Mouse (Mus musculus) neural tube, embryonic 13.5 days (tissue): ENCODE measurements around the gene Pgap3. TPM values are rescaled to one million over a fixed set of nuclear protein-coding genes. Genes with fewer than 3 reads are reported as not detected.

ENCODE experiments used
- ATAC-seq: fragments of 200-750 bp; cut with Nextera tagmentation; 2 replicates; pipeline ENCODE4 v1.8.0; 2017; ENCODE audit warnings: low read depth, mild to moderate bottlenecking, moderate TSS enrichment, moderate library complexity
- H3K27ac ChIP-seq: fragments of 300-500 bp; sonication (generic); replicated peaks from 2 replicates; pipeline ENCODE4 v1.5.1; 2015; ENCODE audit warnings: moderate library complexity, mild to moderate bottlenecking, inconsistent platforms
- H3K27me3 ChIP-seq: fragments of 300-500 bp; sonication (generic); 2 replicates; pipeline ENCODE4 v1.6.1; 2015; ENCODE audit warnings: mild to moderate bottlenecking, inconsistent platforms
- H3K36me3 ChIP-seq: fragments of 300-500 bp; sonication (generic); 2 replicates; pipeline ENCODE4 v1.6.1; 2015; ENCODE audit warnings: mild to moderate bottlenecking, inconsistent platforms
- H3K4me1 ChIP-seq: fragments of 300-500 bp; sonication (generic); replicated peaks from 2 replicates; pipeline ENCODE4 v1.6.1; 2015; ENCODE audit warnings: inconsistent platforms
- H3K4me2 ChIP-seq: fragments of 300-500 bp; sonication (generic); 2 replicates; pipeline ENCODE4 v1.6.1; 2015; ENCODE audit warnings: inconsistent platforms, mild to moderate bottlenecking, moderate library complexity
- H3K4me3 ChIP-seq: fragments of 300-500 bp; sonication (generic); 2 replicates; pipeline ENCODE4 v1.5.1; 2015; ENCODE audit warnings: mild to moderate bottlenecking, inconsistent platforms
- H3K9ac ChIP-seq: fragments of 300-500 bp; sonication (generic); 2 replicates; pipeline ENCODE4 v1.6.1; 2015; ENCODE audit warnings: moderate library complexity, mild to moderate bottlenecking, inconsistent platforms
- H3K9me3 ChIP-seq: fragments of 300-500 bp; sonication (generic); 2 replicates; pipeline ENCODE4 v1.6.1; 2016; ENCODE audit warnings: inconsistent platforms
- WGBS: fragments of 180-500 bp; shearing (Covaris S2); methylation state at CpG from one replicate; pipeline ENCODE4 v1.1.7; 2015; 5-methylcytosine and 5-hydroxymethylcytosine counted together
- polyA plus RNA-seq: library from polyadenylated mRNA; unstranded; fragments of >200 nt; fragmentation: Nextera tagmentation; extraction: Ambion mirVana; gene quantifications from 2 replicates; pipeline ENCODE4 v1.2.1, GENCODE M21; 2015

Gene Pgap3
- polyA plus RNA-seq: 7.4 and 8.7 TPM in 2 replicates

GRCm38 (mm10) chr11:98400161-98400726 is at the start of gene Pgap3:
TSS of gene Pgap3 (minus strand) at chr11:98400490.
- Histone ChIP-seq H3K9ac (peak within 1 kb of the TSS; percentile 80), H3K9me3 (no peaks in the 10 kb centered on the region)
- under 1% methylated on average over 40 of the region's 40 CpGs for WGBS

DNA sequence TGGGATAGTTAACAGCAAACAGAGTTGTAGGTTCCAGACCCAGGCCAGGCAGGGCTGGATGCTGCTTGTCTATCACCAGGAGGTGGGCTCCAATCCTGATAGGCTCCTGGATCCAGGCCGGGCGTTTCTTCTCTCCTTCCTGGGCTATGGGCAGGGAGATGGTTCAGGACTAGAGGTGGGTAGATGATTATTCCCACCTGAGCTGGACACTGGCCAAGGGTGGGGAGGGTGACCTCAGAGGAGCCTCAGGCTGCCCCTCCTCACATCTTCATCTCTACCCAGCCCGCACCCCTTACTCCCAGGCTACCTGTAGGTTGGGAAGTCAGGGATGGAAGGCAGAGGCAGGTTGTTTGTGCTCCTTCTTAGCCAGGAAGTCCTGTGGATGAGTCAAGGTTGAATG is 49.1 kb upstream of the Pgap3 start:
- Histone ChIP-seq H3K9me3 (no peaks in the 10 kb centered on the region), H3K36me3 (no peaks in the 10 kb centered on the region), H3K4me3 (no peak overlapping the region), H3K27ac (no peak overlapping the region), H3K4me2 (no peak overlapping the region), H3K4me1 (peaks cover 14% of the 10 kb centered on the region; the same call in 1 of the 2 replicates), H3K9ac (no peak overlapping the region), H3K27me3 (peaks cover 47% of the 10 kb centered on the region)
- 82% methylated on average over 3 of the region's 3 CpGs for WGBS
- no peak for ATAC-seq

More at GRCm38 (mm10) chr11:98400161-98400726, at the start of gene Pgap3:
- Histone ChIP-seq H3K4me1 (peaks cover 17% of the 10 kb centered on the region), H3K27me3 (peaks cover 14% of the 10 kb centered on the region), H3K4me3 (peak within 1 kb of the TSS; percentile 63), H3K4me2 (peak within 1 kb of the TSS; percentile 74), H3K27ac (peak within 1 kb of the TSS; percentile 98), H3K36me3 (no peaks in the 10 kb centered on the region; the same call in 1 of the 2 replicates)
- ATAC-seq: peak; percentile 94

DNA sequence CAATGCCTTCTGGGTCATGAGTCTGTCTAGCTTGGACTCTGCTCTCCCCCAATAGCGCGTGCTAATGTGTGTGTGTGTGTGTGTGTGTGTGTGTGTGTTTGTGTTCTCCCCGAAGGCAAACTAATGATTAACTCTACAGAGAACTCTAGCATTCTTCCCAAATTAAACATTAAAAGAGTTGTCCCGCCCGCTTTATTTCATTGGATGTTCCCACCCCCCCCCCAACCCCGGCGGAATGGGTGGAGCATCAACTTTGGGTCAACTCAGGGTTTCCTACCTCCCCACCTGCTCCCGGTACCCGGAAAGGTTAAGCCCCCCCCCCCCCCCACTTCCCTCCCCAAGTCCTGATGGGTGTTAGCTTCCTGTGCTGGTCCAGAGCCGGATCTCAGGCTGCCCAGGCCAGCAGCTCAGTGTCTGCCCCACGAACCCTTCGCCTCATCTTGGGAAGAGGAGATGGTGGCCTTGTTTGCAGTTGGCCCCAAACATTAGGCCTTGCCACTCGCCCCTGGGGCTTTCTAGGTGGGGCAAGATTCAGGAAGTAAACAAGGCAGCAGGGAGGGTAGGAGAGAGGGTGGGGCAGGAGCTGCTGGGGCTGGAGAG is 48.0 kb upstream of the Pgap3 start:
- 34% methylated on average over 13 of the region's 13 CpGs for WGBS
- H3K4me2 ChIP-seq: no peak overlapping the region
- no peak overlapping the region for H3K4me3 ChIP-seq
- no peaks in the 10 kb centered on the region for H3K9me3 ChIP-seq
- no peak overlapping the region for H3K27ac ChIP-seq
- no peaks in the 10 kb centered on the region for H3K36me3 ChIP-seq
- peaks cover 47% of the 10 kb centered on the region for H3K27me3 ChIP-seq
- no peak for ATAC-seq
- H3K9ac ChIP-seq: no peak overlapping the region
- H3K4me1 ChIP-seq: peaks cover 14% of the 10 kb centered on the region; the same call in 1 of the 2 replicates

- Histone ChIP-seq H3K4me3 (no peak overlapping the region), H3K27me3 (peaks cover 47% of the 10 kb centered on the region), H3K9me3 (no peaks in the 10 kb centered on the region), H3K36me3 (no peaks in the 10 kb centered on the region), H3K4me2 (peak overlapping the region; percentile 8; the same call in 1 of the 2 replicates), H3K9ac (0 out of 2 replicates have a peak overlapping the region, but pooled peaks have one; percentile 18), H3K4me1 (peaks cover 14% of the 10 kb centered on the region; the same call in 1 of the 2 replicates), H3K27ac (no peak overlapping the region)
- no peak for ATAC-seq
- 25% methylated on average over 7 of the region's 7 CpGs for WGBS
Observed at GRCm38 (mm10) chr11:98447475-98447834, 47.2 kb upstream of the Pgap3 start.

GRCm38 (mm10) chr11:98446562-98447474 is 46.5 kb upstream of the Pgap3 start:
- no peak for ATAC-seq
- Histone ChIP-seq H3K4me3 (no peak overlapping the region), H3K27me3 (peaks cover 47% of the 10 kb centered on the region), H3K4me2 (peak overlapping the region; percentile 8; the same call in 1 of the 2 replicates), H3K4me1 (peaks cover 14% of the 10 kb centered on the region; the same call in 1 of the 2 replicates), H3K36me3 (no peaks in the 10 kb centered on the region), H3K9me3 (no peaks in the 10 kb centered on the region), H3K9ac (0 out of 2 replicates have a peak overlapping the region, but pooled peaks have one; percentile 18), H3K27ac (no peak overlapping the region)
- 3% methylated on average over 33 of the region's 33 CpGs for WGBS

- Histone ChIP-seq H3K27me3 (peaks cover 47% of the 10 kb centered on the region), H3K9me3 (no peaks in the 10 kb centered on the region), H3K9ac (0 out of 2 replicates have a peak within 1 kb of the TSS, but pooled peaks have one; percentile 18), H3K4me1 (peaks cover 14% of the 10 kb centered on the region; the same call in 1 of the 2 replicates), H3K36me3 (no peaks in the 10 kb centered on the region), H3K4me3 (no peak within 1 kb of the TSS), H3K4me2 (peak within 1 kb of the TSS; percentile 8; the same call in 1 of the 2 replicates), H3K27ac (no peak within 1 kb of the TSS)
- ATAC-seq: no peak
- WGBS: 19% methylated on average over 5 of the region's 5 CpGs
Observed at GRCm38 (mm10) chr11:98446213-98446561, 45.9 kb upstream of the Pgap3 start, which contains the start of gene Grb7. TSS of gene Grb7 (plus strand) at chr11:98446394.

- WGBS: 74% methylated on average over 4 of the region's 4 CpGs
- ATAC-seq: no peak
Observed at GRCm38 (mm10) chr11:98445679-98446078, 45.4 kb upstream of the Pgap3 start.

GRCm38 (mm10) chr11:98445238-98445637 is 44.9 kb upstream of the Pgap3 start:
- 55% methylated on average over 1 of the region's 1 CpGs for WGBS
- peaks cover 14% of the 10 kb centered on the region; the same call in 1 of the 2 replicates for H3K4me1 ChIP-seq
- no peak overlapping the region for H3K4me2 ChIP-seq
- H3K36me3 ChIP-seq: no peaks in the 10 kb centered on the region
- H3K9me3 ChIP-seq: no peaks in the 10 kb centered on the region
- peaks cover 47% of the 10 kb centered on the region for H3K27me3 ChIP-seq
- no peak for ATAC-seq
- H3K9ac ChIP-seq: no peak overlapping the region
- no peak overlapping the region for H3K27ac ChIP-seq
- H3K4me3 ChIP-seq: no peak overlapping the region

More at GRCm38 (mm10) chr11:98445679-98446078, 45.4 kb upstream of the Pgap3 start:
- H3K9ac ChIP-seq: no peak overlapping the region
- no peak overlapping the region for H3K27ac ChIP-seq
- no peaks in the 10 kb centered on the region for H3K36me3 ChIP-seq
- H3K4me2 ChIP-seq: no peak overlapping the region
- H3K27me3 ChIP-seq: peaks cover 47% of the 10 kb centered on the region
- no peak overlapping the region for H3K4me3 ChIP-seq
- peaks cover 14% of the 10 kb centered on the region; the same call in 1 of the 2 replicates for H3K4me1 ChIP-seq
- H3K9me3 ChIP-seq: no peaks in the 10 kb centered on the region

DNA sequence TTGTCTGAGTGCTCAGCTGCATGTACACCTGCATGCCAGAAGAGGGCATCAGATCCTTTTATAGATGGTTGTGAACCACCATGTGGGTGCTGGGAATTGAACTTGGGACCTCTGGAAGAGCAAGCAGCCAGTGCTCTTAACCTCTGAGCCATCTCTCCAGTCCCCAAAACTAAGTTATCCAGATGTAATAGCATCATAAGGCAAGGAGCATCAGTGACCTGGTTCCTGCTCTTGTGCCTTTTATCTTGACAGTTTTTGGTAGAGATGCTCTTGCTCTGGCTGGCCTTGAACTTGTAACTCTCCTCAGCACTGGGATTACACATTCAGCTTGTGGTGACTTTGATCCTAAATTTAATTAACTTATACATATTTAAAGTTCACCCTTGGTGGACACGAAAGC is 43.4 kb upstream of the Pgap3 start:
- Histone ChIP-seq H3K27me3 (peaks cover 38% of the 10 kb centered on the region), H3K9me3 (no peaks in the 10 kb centered on the region), H3K9ac (no peak overlapping the region), H3K4me2 (no peak overlapping the region), H3K36me3 (no peaks in the 10 kb centered on the region), H3K4me1 (peaks cover 14% of the 10 kb centered on the region; the same call in 1 of the 2 replicates), H3K27ac (no peak overlapping the region), H3K4me3 (no peak overlapping the region)
- no peak for ATAC-seq
- WGBS: 100% methylated on average over 1 of the region's 1 CpGs

GRCm38 (mm10) chr11:98438331-98439158 is 38.3 kb upstream of the Pgap3 start, which contains the start of gene Mien1:
TSS of gene Mien1 (minus strand) at chr11:98438991.
- peak within 1 kb of the TSS; percentile 84 for H3K4me2 ChIP-seq
- 3% methylated on average over 43 of the region's 43 CpGs for WGBS
- no peaks in the 10 kb centered on the region for H3K27me3 ChIP-seq
- ATAC-seq: peak; percentile 95
- H3K4me1 ChIP-seq: peaks cover 10% of the 10 kb centered on the region
- peak within 1 kb of the TSS; percentile 79 for H3K9ac ChIP-seq
- H3K36me3 ChIP-seq: peaks cover 33% of the 10 kb centered on the region
- H3K4me3 ChIP-seq: peak within 1 kb of the TSS; percentile 71
- H3K9me3 ChIP-seq: no peaks in the 10 kb centered on the region
- peak within 1 kb of the TSS; percentile 70 for H3K27ac ChIP-seq

DNA sequence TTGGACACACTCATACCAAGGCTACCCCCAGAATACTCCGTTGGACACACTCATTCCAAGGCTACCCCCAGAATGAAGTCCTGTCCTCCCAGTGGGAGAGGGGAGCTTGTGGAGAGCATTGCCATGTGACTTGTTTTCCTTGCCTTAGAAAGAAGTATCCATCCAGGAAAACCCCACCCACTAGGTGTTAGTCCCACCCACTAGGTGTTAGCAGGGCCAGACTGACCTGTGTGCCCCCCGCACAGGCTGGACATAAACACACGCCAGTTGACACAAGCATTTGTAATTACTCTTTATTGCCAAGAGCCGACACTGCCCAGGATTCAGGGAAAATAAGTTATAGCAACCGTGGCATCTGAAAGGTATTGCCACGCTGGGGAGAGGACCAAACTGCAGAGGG is 37.2 kb upstream of the Pgap3 start:
- Histone ChIP-seq H3K9ac (no peak overlapping the region), H3K27ac (no peak overlapping the region), H3K36me3 (peaks cover 36% of the 10 kb centered on the region), H3K4me1 (peaks cover 10% of the 10 kb centered on the region), H3K9me3 (no peaks in the 10 kb centered on the region), H3K4me3 (peak overlapping the region; percentile 71), H3K27me3 (no peaks in the 10 kb centered on the region), H3K4me2 (peak overlapping the region; percentile 84; the same call in 1 of the 2 replicates)
- WGBS: 83% methylated on average over 6 of the region's 6 CpGs
- ATAC-seq: no peak
